Mouse (Mus musculus) large intestine, adult 2 months (tissue): Measurements from ENCODE around the gene Aph1a. TPM values are rescaled to one million over a fixed set of nuclear protein-coding genes. Genes with fewer than 3 reads are reported as not detected.
"Not testable (repeated sequence)": the region's sequence is repeated elsewhere in the genome, so short reads cannot be mapped to it uniquely, and the experiment has no call there.

ENCODE experiments used
- DNase-seq: peaks from one replicate; pipeline ENCODE4 v3.0.0-alpha.2; 2012; ENCODE audit warnings: low read depth, low spot score
- WGBS: fragments of 180-500 bp; shearing (Covaris S2); methylation state at CpG from one replicate; pipeline ENCODE4 v1.1.7; 2018; 5-methylcytosine and 5-hydroxymethylcytosine counted together
- polyA plus RNA-seq: library from polyadenylated mRNA; depleted of rRNA; stranded (reverse); fragments of >200 nt; gene quantifications from 2 replicates; pipeline ENCODE4 v1.2.3, GENCODE M21; 2012

Gene Aph1a
- polyA plus RNA-seq, 1 experiment, result 175 TPM

DNA sequence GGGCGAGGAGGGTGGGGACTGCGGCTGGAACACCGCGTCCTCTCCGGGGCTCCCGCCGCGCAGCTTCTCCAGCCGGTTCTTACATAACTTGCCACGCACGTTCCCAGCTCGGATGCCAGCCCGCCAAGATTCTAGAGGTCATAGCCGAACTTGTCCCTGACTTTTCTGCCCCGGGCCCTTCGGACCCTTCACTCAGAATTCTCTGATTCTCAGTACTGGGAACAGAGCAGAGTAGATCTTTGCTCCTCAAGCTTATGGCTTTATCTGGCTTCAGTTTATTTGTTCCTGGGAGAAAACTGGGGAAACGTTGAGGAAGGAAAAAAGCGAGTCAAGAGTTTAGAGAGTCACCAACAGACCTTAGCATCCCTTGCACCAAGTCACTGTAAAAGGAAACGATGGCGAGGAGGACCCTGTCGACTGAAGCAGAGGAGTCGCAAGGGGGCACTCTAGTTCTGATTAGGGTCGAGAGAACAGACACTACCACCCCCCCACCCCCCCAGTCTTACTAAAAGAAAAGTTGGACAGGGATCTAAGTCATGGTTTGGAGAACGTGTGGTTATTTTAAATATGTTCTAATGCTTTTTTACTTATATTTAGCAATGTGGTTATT lies 10.8 kb upstream of the Aph1a start:
- WGBS, result 1% methylated on average over 24 of the region's 24 CpGs
- DNase-seq, result no peak

DNA sequence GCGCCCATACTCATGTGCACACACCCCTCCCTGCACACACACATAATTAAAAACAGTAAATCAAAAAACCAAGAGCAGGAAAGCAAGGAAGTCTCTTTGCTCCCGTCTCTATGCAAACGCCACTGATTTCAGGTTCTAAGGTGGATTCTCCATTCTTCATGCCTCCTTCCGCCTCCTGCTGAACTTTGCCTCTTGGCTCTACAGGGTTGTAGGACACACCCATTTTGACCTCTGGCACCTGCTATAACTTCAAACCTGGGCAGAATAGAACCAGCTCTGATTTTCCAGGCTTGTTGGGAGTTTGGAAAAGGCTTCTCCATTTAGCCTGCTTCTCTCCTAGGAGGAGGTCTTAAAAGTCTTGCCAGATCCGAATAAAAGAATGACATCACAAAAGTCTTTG lies 9.4 kb upstream of the Aph1a start:
- 37% methylated on average over 5 of the region's 5 CpGs for WGBS
- DNase-seq, result peak; percentile 82

DNA sequence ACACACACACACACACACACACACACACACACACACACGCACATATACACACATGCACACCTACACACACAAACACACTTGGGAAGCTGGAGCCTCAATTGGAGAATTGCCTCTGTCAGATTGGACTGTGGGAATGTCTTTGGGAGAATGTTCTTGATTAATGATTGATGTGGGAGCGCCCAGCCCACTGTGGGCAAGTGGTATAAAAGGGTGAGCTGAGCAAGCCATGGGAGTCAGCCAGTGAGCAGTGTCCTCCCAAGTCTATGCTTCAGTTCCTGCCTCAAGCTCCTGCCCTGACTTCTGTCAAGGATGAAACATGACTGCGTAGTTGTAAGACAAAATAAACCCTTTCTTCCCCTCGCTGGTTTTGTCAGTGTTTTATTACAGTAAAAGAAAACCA lies 6.2 kb upstream of the Aph1a start:
- WGBS, result 43% methylated on average over 4 of the region's 4 CpGs
- DNase-seq, result no peak

DNA sequence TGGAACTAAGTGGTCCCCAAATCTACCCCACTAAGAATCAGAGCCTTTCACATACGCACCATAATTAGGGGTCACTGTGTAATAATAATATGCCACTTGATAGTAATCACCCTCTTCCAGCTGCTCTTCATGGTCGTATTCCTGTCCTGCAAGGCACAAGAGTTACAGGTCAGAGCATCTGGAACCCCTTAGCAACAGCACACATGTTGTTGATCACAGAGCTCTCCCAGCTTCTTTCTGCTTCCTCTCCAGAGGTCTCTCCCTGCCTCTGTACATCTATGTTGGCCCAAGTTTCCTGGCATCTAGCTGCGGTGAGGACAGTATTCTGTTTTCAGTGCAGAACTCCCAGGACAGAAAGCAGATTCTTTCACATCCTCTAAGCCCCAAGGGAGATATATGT lies 4.1 kb upstream of the Aph1a start:
- no peak for DNase-seq
- 80% methylated on average over 3 of the region's 3 CpGs for WGBS

DNA sequence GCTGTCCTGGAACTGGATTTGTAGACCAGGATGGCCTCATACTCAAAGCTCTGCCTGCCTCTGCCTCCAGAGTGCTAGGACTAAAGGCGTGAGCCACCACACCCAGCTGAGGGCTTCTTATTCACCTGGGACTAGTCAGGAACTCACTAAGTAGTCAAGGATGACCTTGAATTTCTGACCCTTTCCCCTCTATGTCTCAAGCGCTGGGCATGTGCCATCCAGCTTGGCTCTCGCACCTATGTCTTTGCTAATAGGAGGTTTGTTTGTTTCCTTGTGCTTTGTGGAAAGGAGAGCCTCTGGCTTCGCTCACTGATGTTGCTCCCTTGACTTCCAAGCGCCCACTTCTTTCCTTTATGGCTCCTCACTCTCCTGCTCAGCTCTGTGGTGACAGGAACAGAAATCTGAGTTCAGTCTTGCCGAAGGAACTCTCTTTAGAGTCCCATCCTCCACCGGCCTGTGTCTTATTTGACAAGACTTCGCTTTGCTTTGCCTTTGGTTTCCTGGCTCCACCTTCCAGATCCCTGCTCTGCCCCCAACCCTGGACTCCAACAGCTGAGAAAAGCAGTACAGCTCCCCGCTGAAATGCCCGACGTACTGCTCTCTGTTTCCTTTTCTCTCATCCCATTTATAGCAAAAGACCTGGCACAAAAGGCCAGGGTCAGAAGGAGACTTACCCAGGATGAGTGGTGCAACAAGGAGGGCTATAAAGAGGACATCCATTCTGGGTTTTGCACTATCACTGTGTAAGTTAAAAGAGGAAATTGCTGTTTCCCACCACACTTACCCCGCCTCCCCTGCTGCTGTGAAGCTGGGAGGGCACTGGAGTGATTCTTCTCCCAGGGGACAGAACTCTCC lies 2.3 kb upstream of the Aph1a start, which contains the start of gene BC028528:
BC028528 (minus strand) TSS at position 795 of the 855 bp plus-strand sequence.
- 49% methylated on average over 12 of the region's 12 CpGs for WGBS
- DNase-seq, result no peak

DNA sequence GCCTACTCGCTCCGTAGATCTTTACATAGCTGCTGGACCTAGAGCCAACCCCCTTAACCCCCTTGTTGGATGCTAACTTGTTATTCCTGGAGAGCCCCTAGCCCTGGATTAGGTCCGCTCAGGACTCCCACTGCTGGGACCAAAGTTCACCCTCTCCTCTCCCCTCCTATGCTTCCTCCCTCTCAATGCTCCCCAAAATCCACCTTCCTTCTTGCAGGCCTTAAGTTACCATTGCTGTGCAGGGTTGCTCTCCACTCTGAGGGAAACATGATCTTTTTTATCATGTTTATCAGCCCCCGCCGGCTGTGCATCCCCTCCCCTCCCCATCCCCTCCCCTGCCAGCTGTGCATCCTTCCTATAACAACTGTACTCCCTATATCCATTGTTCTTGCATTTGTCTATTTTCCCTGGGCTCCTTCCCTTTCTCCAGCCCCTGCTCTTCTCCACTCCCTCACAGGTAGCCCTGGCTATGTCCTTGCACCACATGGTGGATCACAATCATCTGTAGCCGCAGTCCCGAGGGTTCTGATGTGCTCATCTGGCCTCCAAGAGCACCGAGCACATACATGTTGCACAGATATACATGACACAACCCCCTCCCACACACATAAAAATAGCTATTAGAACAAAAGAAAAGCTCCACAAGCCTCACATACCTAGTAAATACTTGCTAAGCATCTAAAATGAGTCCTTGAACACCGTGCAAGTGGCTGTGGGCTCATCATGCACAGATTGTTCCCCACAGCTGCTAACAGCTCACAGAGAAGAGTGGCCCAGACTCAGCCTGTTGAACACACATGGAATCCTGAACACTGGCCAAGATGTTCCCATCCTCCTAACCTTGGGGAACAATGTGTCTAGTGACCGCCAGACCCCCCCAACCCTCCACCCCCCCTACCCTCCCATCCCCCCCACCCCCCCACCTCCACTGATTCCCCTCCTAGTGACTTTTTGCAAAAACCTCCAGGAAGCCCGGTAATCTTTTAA lies 1.4 kb upstream of the Aph1a start:
- DNase-seq, result no peak
- 60% methylated on average over 11 of the region's 11 CpGs for WGBS

DNA sequence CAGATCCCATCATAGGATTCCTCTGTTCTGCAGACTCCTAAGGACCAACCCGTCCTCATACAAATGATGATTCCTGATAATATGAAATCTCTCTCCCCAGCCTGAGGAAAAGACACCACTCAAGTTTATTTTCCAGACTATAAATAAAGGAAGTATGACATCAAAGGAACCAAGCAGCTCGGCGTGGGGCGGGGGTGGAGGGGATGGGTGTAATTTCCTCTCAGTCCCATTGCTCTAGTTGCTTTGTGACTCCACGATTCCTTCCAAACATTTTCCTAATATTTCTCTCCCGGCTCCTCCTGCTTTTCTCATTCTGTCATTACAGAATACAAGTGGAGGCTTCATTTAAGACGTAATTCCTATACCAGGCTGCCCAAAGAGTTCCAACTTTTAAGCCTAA lies 643 bp upstream of the Aph1a start:
- DNase-seq, result no peak
- 15% methylated on average over 7 of the region's 7 CpGs for WGBS

DNA sequence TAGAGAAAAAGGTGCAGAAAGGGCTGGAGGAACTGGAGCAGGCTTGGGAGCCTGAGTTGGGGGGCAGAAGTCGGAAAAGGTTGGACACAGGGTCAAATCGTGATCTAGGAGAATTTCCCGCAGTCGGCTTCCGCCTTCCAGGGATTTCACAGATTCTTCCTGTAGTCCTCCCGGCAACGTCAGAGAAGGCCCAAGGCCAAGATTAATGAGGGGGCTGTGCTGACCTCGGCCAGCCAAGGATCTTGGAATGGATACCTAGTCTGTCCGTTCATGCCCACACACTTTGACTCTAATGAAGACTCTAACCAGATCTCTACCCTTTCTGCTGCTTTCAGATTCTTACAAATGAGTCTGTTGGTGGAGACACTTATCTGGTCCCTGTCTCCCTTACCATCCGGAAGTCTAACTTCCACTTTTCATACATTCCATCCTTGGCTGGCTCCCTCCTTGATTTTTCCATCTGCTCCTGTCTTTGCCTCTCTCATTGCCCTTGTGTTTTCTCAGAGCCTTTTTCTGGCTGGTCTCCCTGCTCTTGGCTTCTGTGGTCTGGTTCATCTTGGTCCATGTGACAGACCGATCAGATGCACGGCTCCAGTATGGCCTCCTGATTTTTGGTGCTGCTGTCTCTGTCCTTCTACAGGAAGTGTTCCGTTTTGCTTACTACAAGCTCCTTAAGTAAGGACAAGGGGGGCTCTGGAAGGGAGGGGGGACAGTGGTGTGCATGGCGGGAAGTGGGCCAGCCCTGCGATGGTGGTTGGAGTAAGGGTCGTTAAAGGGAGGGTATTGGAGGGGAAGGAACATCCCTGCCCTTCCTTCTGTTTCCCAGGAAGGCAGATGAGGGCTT lies 770 bp downstream of the Aph1a start:
- 5% methylated on average over 16 of the region's 16 CpGs for WGBS
- no peak for DNase-seq

DNA sequence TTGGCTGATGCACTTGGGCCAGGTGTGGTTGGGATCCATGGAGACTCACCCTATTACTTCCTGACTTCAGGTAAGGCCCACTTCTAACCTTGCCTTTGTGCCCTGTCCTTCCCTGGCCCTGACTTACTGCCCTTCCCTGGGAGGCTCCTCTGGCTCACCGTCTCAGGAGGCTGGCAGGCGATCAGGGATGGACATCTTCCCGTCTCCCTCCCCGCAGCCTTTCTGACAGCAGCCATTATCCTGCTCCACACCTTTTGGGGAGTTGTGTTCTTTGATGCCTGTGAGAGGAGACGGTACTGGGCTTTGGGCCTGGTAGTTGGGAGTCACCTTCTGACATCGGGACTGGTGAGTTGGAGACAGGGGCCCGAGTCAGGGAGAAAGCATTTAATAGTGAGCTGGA lies 1.7 kb downstream of the Aph1a start:
- not testable (repeated sequence) for DNase-seq
- WGBS, result 88% methylated on average over 7 of the region's 7 CpGs

DNA sequence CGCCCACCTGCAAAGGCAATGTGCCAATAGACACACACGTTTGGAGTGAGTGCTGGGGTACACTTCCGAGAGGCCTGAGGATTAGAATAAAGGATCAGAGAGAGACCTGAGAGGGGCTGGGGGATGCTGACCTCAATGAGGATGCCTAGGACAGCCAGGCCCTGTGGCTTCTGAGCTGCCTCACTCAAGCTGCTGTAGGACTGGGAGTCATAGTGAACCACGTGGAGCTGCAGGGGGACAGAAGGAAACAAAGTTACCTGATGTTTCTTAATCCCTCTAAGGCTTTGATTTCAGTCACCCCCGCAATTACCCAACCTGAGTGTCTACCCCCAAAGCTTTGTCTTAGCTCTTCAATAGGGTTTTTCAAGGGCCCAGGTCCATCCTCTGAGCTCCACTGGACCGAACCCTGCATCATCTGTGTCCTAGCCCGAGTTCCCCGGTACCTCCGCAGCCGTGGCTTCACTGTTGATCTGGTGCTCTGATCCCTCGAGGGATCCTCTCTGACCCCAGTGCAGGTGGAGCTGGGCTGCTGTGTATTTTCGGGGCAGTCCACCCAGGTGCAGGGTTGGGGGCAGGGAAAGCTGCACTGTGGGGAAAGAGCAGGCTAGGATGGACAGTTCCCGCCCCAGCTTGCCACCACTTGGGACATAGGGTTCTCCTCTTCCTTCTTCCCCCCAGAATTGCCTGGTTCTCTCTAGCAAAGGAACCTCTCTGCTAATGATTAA lies 6.2 kb downstream of the Aph1a start:
- WGBS, result 54% methylated on average over 13 of the region's 13 CpGs
- DNase-seq, result no peak

DNA sequence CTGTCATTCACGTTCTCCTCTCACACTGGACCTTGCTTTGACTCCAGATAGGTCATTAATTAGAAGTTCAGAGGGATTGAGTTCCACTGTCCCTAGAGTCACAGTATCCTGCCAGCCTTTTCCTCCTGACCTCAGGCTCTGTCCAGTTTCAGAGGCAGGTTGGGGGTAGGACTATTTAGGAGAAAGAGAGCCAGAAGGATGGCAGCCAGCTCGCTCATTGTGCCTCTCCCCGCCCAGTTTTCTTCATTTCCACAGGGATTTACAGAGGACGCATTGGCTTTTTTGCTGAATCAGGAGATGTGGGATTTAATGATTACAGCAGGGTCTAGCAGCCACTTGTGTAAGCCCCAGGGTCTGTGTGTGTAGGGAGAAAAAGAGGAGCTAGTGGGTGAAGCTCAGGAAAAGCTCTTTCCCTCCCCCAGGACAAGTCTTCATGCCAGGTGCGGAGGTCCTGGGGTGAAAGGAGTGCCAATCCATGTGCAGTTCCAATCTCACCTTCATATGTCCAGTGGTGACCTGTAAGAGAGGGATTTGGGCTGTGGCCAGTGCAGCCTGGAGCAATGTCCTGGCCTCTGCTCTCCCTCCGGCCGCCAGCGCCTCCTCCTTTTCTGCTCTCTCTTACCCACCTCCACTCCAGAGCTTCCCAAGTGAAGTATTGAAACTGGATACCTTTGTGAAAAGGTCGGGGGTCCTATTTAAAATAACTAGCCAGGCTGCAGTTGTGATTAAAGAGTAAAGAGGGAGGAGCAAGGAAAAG lies 8.0 kb downstream of the Aph1a start:
- WGBS, result 68% methylated on average over 9 of the region's 9 CpGs
- no peak for DNase-seq

DNA sequence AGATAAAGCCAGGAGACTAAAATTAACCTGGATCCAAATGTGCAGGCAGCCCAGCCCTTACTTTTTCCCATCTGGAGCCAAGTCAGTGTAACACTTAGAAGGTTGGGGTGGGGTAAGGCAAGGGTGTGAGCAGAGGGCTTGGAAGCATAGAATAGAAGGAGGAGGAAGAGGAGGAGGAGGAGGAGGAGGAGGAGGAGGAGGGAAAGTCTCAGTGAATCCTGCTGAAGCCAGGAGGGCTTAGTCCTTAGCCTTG lies 8.5 kb downstream of the Aph1a start:
- no peak for DNase-seq

DNA sequence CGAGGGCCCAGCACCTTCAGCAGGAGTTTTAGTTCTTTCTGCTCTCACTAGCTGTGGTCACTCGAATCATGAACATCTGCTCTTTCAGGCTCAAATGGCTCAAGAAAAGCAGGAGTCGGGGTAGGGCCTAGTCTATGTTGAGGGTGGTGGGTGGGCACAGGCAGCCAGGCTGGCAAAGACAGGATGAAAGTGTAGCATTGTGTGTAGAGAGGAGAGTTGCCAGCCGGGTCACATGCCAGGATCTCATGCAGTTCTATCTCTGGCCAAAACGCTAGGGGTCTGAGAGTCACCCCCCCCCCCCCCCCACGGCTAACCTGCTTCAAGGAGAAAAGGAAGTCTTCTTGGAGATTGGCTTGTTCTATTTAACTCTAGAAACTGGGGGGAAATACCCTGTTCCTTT lies 8.9 kb downstream of the Aph1a start:
- no peak for DNase-seq
- WGBS, result 55% methylated on average over 6 of the region's 6 CpGs

DNA sequence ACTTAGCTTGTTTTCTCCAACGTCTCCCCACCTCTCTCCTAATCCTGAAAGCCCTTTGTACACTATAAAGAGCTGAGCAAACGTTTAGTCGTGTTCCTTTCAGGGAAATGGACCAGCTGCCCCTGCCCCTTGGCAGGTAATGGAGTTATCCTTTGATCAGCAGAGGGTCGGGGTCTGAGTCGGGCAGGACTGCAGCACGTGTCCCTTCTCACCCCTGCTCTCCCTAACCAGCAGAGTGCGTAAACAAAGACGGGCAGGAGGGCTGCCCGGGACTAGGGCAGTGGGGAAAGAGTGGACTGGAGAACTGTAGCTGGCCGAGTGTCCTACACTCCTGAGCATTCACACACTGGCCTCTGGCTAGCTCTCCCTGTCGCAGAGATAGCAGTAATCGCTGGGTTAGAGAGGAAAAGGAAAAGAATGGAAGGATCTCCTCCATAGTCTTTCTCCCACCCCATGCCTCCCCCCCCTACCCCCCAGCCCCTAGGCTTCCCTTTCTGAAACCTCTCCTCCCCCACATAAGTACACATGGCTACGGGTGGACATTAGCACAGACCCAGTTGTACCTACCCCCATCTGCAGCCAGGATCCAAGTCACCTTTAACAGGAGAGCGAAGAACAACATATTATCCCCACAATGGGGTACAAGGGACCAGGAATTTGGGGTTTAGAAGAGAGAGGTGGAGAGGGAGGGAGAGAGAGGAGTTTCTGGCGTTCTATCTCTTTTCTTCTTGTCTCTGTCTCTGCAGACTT lies 10.2 kb downstream of the Aph1a start:
- 20% methylated on average over 15 of the region's 15 CpGs for WGBS
- DNase-seq, result no peak

DNA sequence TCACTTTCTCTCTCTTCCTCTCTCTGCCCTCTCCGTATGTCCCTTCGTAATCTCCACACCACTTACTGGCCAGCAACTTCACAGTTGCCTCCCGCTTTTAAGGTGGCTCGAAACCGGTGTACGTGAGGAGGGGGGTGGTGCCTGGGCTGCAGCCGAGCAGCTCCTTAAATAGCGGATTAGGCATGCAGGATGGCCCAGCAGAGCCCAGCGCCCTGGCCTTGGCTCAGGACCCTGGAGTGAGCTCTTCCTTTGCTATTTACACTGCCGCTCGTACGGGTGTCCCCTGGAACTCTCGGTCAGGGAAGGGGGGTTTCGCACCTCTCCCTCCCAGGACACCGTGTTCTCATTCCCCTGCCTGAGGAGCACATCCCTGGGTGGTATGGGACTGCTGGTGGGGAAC lies 10.8 kb downstream of the Aph1a start, which contains the start of gene Car14:
Car14 (minus strand) TSS at position 124 of the 400 bp plus-strand sequence.
- 6% methylated on average over 15 of the region's 15 CpGs for WGBS
- no peak for DNase-seq

DNA sequence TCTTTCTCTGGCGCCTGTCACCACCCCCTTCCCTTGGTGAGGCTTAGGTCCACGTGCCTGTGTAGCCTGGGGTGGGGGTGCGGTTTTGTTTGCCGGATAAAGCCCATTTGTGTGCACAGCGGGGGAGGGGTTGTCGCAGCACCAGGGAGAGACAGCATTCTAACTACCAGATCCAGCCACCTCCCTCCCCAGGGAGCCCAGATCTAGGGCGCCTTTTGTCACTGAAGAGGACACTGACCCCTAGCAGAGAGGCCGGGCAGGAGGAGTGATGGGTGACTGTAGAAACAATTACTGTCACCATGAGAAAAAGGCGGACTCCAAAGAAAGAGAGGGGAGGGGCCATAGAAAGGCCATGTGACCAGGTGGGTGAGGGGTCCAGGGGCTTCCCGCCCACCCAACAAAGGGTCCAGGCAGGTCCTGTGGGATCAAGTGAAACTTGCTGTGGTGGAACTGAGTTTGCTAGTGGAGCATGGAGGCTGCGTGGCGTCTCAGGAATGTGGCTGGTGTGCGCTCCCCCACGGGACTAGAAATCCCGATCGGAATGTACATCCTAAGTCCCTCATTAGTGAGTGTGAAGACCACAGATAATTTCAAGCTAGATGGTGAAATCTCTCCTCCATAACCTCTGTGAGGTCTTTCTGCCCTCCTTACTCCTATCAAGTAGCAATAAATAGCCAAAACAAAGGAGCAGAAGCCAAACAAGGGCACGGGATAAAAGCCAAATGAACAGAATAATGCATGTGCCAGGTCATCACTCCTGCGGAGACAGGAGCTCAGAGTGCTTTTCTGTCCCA lies 11.6 kb downstream of the Aph1a start:
- WGBS, result 3% methylated on average over 18 of the region's 18 CpGs
- no peak for DNase-seq
